Mouse (Mus musculus) cerebellum, postnatal 25 days (tissue): ENCODE measurements around the gene Rhoq.

Experiments used
- DNase-seq, 2 experiments: peaks; one replicate each; pipeline ENCODE4 v3.0.0; 2021; ENCODE audit warnings: mixed read lengths in 2 of 2

Gene Rhoq

GRCm38 (mm10) chr17:86962894-86963585 is at the start of gene Rhoq:
Gene Rhoq (plus strand): TSS chr17:86963082.
- DNase-seq, result peak; percentile 73 to 81

GRCm38 (mm10) chr17:86915540-86915939 is 47.3 kb upstream of the Rhoq start:
- no peak for DNase-seq

- DNase-seq, result no peak
Observed at GRCm38 (mm10) chr17:86917048-86917447, 45.8 kb upstream of the Rhoq start, which contains the start of gene Tmem247. Gene Tmem247 (plus strand): TSS chr17:86917348.

- DNase-seq, result peak in 1 of 2 experiments; percentile 21
Observed at GRCm38 (mm10) chr17:86918786-86919185, 44.1 kb upstream of the Rhoq start.

GRCm38 (mm10) chr17:86919729-86920128 is 43.2 kb upstream of the Rhoq start:
- no peak for DNase-seq

- DNase-seq, result no peak
Observed at GRCm38 (mm10) chr17:86924679-86925078, 38.2 kb upstream of the Rhoq start.

GRCm38 (mm10) chr17:86926836-86927235 is 36.0 kb upstream of the Rhoq start:
- no peak for DNase-seq

GRCm38 (mm10) chr17:86929355-86929754 is 33.5 kb upstream of the Rhoq start:
- no peak for DNase-seq

- DNase-seq, result no peak
Observed at GRCm38 (mm10) chr17:86929981-86930380, 32.9 kb upstream of the Rhoq start.

GRCm38 (mm10) chr17:86932896-86933295 is 30.0 kb upstream of the Rhoq start:
- no peak for DNase-seq

GRCm38 (mm10) chr17:86937064-86937463 is 25.8 kb upstream of the Rhoq start:
- no peak for DNase-seq

- peak; percentile 42 to 63 for DNase-seq
Observed at GRCm38 (mm10) chr17:86937497-86938155, 25.3 kb upstream of the Rhoq start.

- DNase-seq, result no peak
Observed at GRCm38 (mm10) chr17:86938683-86939082, 24.2 kb upstream of the Rhoq start.

- no peak for DNase-seq
Observed at GRCm38 (mm10) chr17:86942112-86942511, 20.8 kb upstream of the Rhoq start.

- no peak for DNase-seq
Observed at GRCm38 (mm10) chr17:86943158-86943557, 19.7 kb upstream of the Rhoq start.

- DNase-seq, result no peak
Observed at GRCm38 (mm10) chr17:86946078-86946477, 16.8 kb upstream of the Rhoq start.

- peak; percentile 34 to 50 for DNase-seq
Observed at GRCm38 (mm10) chr17:86947840-86948796, 14.8 kb upstream of the Rhoq start, which contains the start of gene Atp6v1e2. Gene Atp6v1e2 (minus strand): TSS chr17:86947897.

GRCm38 (mm10) chr17:86948801-86949200 is 14.1 kb upstream of the Rhoq start:
- no peak for DNase-seq

- no peak for DNase-seq
Observed at GRCm38 (mm10) chr17:86957239-86957638, 5.6 kb upstream of the Rhoq start.

GRCm38 (mm10) chr17:86957968-86958367 is 4.9 kb upstream of the Rhoq start:
- no peak for DNase-seq

- DNase-seq, result peak; percentile 22 to 41
Observed at GRCm38 (mm10) chr17:86961301-86961841, 1.5 kb upstream of the Rhoq start.

GRCm38 (mm10) chr17:86962297-86962893 is 487 bp upstream of the Rhoq start:
- DNase-seq, result peak; percentile 78 to 87
